Mouse (Mus musculus): ENCODE measurements at regions not wholly inside any gene's neighbourhood (a gene's known extent, or its start where the extent isn't known, plus 50 kb on each side); places are given as distances from the start of the nearest gene placed in this dataset.

DNA sequence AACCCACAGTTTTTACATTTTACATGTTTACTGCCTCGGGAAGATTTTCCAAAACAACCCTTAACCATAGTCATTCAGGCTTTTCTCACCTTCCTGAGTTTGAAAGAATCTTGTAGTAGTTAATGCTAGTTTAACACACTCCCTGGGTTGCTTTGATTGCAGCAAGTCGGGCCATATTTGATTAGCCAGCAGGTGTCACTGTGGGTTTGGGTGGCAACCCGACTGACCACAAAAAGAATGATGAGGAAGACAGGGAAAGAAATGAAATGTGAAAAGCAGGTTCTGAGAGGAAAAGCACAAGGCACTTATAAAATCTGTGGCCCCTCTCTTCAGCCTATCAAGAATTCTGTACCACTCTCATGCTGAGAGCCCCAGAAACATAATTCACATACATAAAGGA, 335.7 kb upstream of the Ddhd1 start:
- no peaks in the 10 kb centered on the region for H3K36me3 ChIP-seq
- H3K9me3 ChIP-seq (replicated peaks), result no peaks in the 10 kb centered on the region
- no peaks in the 10 kb centered on the region for H3K4me1 ChIP-seq
- no peak overlapping the region for H3K4me2 ChIP-seq
- no peak overlapping the region for H3K4me3 ChIP-seq
- no peak for ATAC-seq
- no peak overlapping the region for H3K9ac ChIP-seq
- 7% methylated on average over 3 of the region's 3 CpGs for WGBS (ENCODE audit: insufficient replicate concordance)
- H3K27ac ChIP-seq, result no peak overlapping the region
- H3K27me3 ChIP-seq (replicated peaks), result no peaks in the 10 kb centered on the region

DNA sequence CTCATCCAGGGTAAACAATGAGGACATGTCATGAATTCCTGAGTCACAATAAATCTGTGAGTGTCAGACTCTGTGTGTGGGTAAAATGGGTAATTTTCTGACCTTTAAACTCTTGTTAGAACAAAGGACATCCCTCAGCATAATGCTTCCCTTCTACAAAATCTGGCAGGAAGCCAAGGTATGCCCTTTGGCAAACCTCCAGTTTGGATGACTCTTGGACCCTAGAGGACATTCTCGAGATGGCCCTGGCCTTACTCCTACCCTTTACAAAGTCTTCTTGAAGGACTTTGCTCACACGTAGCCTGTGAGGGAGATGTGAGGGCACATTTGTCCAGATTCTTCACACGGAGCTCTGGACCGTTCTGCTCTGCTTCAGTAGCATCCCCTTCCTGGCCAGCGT, 338.8 kb upstream of the Ddhd1 start:
- Histone ChIP-seq H3K9me3 (replicated peaks) (no peaks in the 10 kb centered on the region), H3K4me3 (no peak overlapping the region), H3K4me2 (no peak overlapping the region), H3K36me3 (no peaks in the 10 kb centered on the region), H3K27me3 (replicated peaks) (no peaks in the 10 kb centered on the region), H3K27ac (no peak overlapping the region), H3K4me1 (no peaks in the 10 kb centered on the region), H3K9ac (no peak overlapping the region)
- ATAC-seq, result no peak
- WGBS (ENCODE audit: insufficient replicate concordance), result 44% methylated on average over 5 of the region's 5 CpGs

DNA sequence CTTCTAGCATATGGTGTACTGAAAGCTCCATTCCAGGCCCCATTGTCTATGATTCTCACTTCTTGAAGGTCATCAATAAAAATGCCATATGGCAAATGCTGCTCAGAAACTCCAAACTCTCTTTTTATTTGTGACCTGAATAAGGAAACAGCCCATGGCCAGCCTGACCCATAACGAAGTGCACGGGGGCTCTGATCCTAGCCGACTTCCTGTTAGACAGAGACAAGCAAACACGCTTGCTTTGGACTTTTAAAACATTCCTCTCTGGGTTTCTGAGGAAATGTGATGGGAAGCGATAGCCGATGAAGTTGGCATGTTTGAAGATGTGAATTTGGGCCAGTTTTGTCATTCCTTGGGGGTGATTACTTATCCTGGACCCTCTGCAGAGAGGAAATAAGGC, 346.1 kb upstream of the Ddhd1 start:
- Histone ChIP-seq H3K36me3 (no peaks in the 10 kb centered on the region), H3K4me3 (no peak overlapping the region), H3K4me2 (no peak overlapping the region), H3K9ac (no peak overlapping the region), H3K27ac (no peak overlapping the region), H3K9me3 (replicated peaks) (no peaks in the 10 kb centered on the region), H3K4me1 (no peaks in the 10 kb centered on the region), H3K27me3 (replicated peaks) (no peaks in the 10 kb centered on the region)
- ATAC-seq, result no peak
- 68% methylated on average over 6 of the region's 6 CpGs for WGBS (ENCODE audit: insufficient replicate concordance)

DNA sequence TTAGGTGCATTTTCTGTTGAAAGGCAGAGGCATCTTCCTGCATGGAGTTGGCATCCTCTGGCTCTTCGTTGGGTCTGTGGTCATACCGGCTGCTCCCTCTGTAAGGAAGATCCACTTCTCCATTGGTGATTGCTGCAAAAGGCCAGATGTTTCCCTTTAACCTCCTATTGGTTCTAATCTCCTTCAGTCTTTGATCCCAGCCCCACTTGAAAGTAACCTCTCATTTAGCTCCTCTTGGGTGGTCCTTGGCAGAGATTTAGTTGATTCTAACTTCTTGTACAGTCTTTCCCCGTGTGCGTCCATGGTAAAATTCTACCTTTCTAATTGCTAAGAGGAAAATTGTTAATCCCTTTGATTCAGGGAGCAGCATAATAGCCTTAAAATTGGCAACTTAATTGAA, 347.4 kb upstream of the Ddhd1 start:
- Histone ChIP-seq H3K27me3 (replicated peaks) (no peaks in the 10 kb centered on the region), H3K9me3 (replicated peaks) (no peaks in the 10 kb centered on the region), H3K4me3 (no peak overlapping the region), H3K9ac (no peak overlapping the region), H3K27ac (no peak overlapping the region), H3K36me3 (no peaks in the 10 kb centered on the region), H3K4me2 (no peak overlapping the region), H3K4me1 (no peaks in the 10 kb centered on the region)
- 60% methylated on average over 4 of the region's 4 CpGs for WGBS (ENCODE audit: insufficient replicate concordance)
- ATAC-seq, result no peak

DNA sequence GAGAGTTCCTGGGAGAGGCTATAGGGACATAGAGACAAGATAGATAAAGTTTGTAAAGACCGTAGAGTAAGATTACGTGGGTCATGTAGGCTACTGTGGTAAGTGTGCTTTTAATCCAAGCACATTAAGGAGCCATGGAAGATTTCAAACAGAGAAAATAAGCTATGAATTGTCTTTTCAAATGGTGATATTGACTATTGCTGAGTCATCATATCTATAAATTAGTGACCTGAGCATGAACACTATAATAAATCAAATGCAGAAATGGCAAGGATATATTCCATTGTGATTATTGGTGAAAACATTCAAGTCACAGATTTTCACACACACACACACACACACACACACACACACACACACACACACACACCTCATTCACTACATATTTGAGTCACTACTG, 355.3 kb upstream of the Ddhd1 start:
- Histone ChIP-seq H3K4me3 (no peak overlapping the region), H3K4me2 (no peak overlapping the region), H3K27me3 (replicated peaks) (no peaks in the 10 kb centered on the region), H3K36me3 (no peaks in the 10 kb centered on the region), H3K9me3 (replicated peaks) (no peaks in the 10 kb centered on the region), H3K27ac (no peak overlapping the region), H3K9ac (no peak overlapping the region), H3K4me1 (peaks cover 7% of the 10 kb centered on the region; the same call in 1 of the 2 replicates)
- no peak for ATAC-seq
- WGBS (ENCODE audit: insufficient replicate concordance), result 77% methylated on average over 2 of the region's 2 CpGs

DNA sequence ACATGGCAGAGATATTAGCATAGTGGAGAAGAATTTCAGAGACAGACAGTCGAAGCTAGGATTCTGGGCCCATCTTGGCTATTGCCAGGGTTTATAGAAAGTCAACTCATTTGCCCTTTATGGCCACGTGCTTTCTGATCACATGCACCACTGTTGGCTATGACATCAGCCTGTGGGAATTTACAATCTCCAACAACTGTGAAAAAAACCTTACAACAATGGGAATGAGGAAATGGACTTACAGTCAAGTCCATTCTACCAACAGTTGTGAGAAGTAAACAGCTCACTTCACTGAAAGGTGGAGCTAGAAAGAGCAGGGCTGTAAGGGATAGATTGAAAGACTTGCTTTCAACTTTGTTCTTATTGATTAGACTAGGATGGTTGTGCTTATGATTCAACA, 356.1 kb upstream of the Ddhd1 start:
- 36% methylated on average over 2 of the region's 2 CpGs for WGBS (ENCODE audit: insufficient replicate concordance)
- Histone ChIP-seq H3K27me3 (replicated peaks) (no peaks in the 10 kb centered on the region), H3K9me3 (replicated peaks) (no peaks in the 10 kb centered on the region), H3K4me2 (no peak overlapping the region), H3K27ac (no peak overlapping the region), H3K4me1 (peaks cover 7% of the 10 kb centered on the region; the same call in 1 of the 2 replicates), H3K9ac (no peak overlapping the region), H3K36me3 (no peaks in the 10 kb centered on the region), H3K4me3 (no peak overlapping the region)
- no peak for ATAC-seq

DNA sequence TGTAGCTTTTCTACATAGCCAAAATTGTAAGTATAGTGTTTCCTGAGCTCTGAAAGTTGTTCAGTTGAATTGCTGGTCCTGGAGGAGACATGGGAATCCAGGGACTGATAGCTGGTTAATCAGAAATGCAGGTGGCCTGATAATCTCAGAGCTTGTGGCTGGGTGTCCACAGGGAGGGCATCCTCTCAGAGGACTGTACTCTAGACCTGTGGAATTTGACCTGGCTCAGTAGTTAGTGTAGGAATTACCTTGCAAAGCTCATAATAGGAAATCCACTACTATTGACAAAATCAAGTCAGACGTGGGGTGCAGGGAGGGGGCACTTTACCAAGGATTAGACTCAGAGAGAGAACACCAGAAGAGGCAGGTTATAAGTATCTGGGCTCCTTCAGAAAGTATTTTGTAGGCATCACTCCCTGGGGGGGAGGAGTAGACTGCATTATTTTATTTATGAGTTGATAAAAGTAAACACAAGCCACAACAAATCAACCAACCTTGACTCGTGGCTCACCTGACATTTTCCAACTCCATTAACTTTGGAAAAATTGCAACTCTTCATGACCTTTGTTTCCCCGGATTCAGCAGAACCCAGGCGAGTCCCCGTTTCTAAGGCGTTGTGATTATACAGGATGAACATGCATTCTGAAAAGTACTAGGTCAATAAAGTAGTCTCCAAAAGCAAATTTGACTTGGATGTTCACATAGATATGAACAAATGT, 357.9 kb upstream of the Ddhd1 start:
- Histone ChIP-seq H3K36me3 (no peaks in the 10 kb centered on the region), H3K4me1 (peaks cover 7% of the 10 kb centered on the region; the same call in 1 of the 2 replicates), H3K27ac (no peak overlapping the region), H3K4me3 (no peak overlapping the region), H3K9ac (no peak overlapping the region), H3K27me3 (replicated peaks) (no peaks in the 10 kb centered on the region), H3K4me2 (no peak overlapping the region), H3K9me3 (replicated peaks) (no peaks in the 10 kb centered on the region)
- ATAC-seq, result no peak
- 65% methylated on average over 6 of the region's 6 CpGs for WGBS (ENCODE audit: insufficient replicate concordance)

DNA sequence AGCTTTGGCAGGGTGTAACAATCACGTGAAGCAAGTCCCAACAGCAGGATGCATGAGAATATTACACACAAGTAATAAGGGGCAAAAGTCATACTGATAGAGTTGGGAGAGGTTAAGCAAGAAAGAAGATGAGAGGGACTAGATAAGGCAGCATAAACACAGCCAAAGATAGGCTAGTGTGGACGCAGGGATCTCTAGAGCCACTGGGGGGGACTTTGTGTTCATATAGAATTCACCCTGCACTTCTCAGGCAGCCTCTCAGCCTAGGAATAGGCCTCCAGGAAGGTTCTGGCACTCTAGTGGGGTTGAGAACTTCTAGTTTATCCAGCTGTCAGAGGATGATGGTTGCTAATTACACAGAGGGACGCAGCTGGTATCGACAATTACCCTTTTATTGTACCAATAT, 358.8 kb upstream of the Ddhd1 start:
- H3K4me2 ChIP-seq, result no peak overlapping the region
- H3K4me3 ChIP-seq, result no peak overlapping the region
- H3K27me3 ChIP-seq (replicated peaks), result no peaks in the 10 kb centered on the region
- 36% methylated on average over 4 of the region's 4 CpGs for WGBS (ENCODE audit: insufficient replicate concordance)
- H3K9ac ChIP-seq, result no peak overlapping the region
- ATAC-seq, result no peak
- no peak overlapping the region for H3K27ac ChIP-seq
- H3K4me1 ChIP-seq, result peaks cover 7% of the 10 kb centered on the region; the same call in 1 of the 2 replicates
- no peaks in the 10 kb centered on the region for H3K36me3 ChIP-seq
- no peaks in the 10 kb centered on the region for H3K9me3 ChIP-seq (replicated peaks)

DNA sequence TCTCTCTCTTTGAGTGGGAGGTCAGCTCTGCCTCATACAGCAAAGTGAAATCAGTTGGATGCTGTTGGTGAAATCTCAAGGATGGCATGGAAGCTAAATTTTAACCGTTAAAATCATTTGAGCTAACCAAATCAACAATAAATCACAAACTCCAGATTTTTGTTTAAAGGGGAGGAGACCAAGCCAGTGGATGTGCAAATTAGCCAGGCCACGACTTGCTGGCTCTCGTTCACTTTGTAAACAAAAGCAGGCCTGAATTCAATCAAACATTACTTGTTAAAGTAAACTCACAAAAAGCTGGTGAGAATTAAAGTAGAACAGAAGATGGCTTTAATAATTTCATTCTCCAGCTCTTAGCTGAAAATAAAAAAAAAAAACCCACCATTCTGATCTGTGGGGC, 359.3 kb upstream of the Ddhd1 start:
- ATAC-seq, result no peak
- Histone ChIP-seq H3K9ac (no peak overlapping the region), H3K27me3 (replicated peaks) (no peaks in the 10 kb centered on the region), H3K4me3 (no peak overlapping the region), H3K4me1 (peaks cover 7% of the 10 kb centered on the region; the same call in 1 of the 2 replicates), H3K36me3 (no peaks in the 10 kb centered on the region), H3K27ac (no peak overlapping the region), H3K9me3 (replicated peaks) (no peaks in the 10 kb centered on the region), H3K4me2 (no peak overlapping the region)
- 51% methylated on average over 3 of the region's 3 CpGs for WGBS (ENCODE audit: insufficient replicate concordance)

DNA sequence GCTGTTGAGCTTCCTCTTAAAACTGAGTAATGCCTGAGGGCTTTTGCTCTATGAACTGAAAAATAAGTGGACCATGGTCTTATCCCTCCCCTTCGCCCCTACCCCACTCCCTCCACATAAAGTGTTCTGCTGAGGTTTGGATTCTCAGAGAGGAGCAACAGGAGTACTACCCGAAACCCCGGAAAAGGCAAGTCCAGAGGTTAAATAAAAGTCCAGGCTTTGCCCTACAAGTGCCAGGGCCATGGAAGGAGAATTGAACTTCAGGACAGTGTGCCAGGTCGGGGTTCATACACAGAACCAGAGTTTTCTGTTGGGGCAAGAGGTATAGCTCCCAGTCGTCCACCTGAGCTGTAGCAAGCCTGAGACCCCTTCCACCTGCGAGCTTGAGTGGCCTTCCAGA, 360.0 kb upstream of the Ddhd1 start:
- WGBS (ENCODE audit: insufficient replicate concordance), result 54% methylated on average over 6 of the region's 6 CpGs
- Histone ChIP-seq H3K9ac (no peak overlapping the region), H3K9me3 (replicated peaks) (no peaks in the 10 kb centered on the region), H3K4me2 (no peak overlapping the region), H3K4me3 (no peak overlapping the region), H3K4me1 (peaks cover 7% of the 10 kb centered on the region; the same call in 1 of the 2 replicates), H3K36me3 (no peaks in the 10 kb centered on the region), H3K27me3 (replicated peaks) (no peaks in the 10 kb centered on the region), H3K27ac (no peak overlapping the region)
- ATAC-seq, result no peak

DNA sequence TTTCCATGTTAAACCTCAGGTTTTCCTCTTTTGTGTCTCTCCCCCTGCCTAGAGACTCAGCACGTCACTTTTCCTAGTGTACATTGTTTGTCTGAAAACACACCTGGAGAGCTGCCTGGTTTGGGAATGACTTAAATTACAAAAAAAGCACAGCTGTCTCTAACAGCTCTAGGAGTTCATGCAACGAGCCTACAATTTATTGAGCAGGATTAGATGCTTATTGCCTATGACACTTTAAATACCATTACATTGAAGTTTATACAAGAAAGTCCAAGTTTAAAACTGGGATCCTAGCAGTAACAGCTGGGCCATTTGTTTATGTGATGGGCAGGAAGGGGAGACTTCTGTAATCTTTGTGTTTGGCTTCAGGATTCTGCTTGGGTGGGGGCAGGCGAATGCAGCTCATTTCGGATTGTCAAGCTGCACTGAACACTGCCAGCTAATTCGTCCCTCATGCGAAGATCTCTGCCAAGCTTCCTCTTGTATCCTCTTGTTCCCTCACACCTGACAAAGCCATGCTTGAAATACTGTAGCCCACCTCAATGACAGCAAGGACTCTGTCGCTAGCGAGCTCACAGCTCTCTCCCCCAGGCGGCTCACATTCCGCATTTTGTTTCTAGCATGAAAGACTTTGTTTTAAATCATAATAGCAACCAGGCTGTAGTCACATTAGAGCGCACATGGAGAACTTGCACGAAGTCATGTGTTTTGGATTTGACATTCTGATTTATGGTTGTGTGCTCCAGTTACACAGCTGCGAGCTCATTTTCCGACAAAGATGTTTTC, 359.8 kb upstream of the Gm15217 start:
- Histone ChIP-seq H3K36me3 (no peaks in the 10 kb centered on the region), H3K4me2 (no peak overlapping the region), H3K4me3 (no peak overlapping the region), H3K27me3 (replicated peaks) (no peaks in the 10 kb centered on the region), H3K9ac (no peak overlapping the region), H3K4me1 (peaks cover 7% of the 10 kb centered on the region; the same call in 1 of the 2 replicates), H3K9me3 (replicated peaks) (no peaks in the 10 kb centered on the region), H3K27ac (no peak overlapping the region)
- ATAC-seq, result no peak
- 70% methylated on average over 14 of the region's 14 CpGs for WGBS (ENCODE audit: insufficient replicate concordance)

DNA sequence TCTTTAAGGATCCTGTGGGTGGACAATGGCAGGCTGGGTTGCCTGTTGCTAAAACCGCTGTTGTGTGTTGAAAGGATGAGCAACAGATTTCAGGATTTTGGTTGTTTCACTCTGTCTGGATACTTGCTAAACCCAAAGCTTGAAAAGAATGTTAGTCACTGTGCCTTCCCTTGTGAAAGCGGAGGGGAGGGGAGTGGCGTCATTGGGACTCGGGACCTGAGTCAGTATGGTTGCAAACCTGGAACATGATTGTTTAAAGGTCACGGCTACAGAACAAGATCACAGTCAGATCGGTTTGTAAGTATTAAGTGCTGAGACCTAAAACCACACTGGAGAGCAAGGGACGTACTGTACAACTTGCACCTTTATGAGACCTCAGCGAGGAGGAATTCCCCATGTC, 344.9 kb upstream of the Gm15217 start:
- no peak for ATAC-seq
- Histone ChIP-seq H3K36me3 (no peaks in the 10 kb centered on the region), H3K4me3 (no peak overlapping the region), H3K27ac (no peak overlapping the region), H3K27me3 (replicated peaks) (no peaks in the 10 kb centered on the region), H3K4me1 (no peaks in the 10 kb centered on the region), H3K4me2 (no peak overlapping the region), H3K9ac (no peak overlapping the region), H3K9me3 (replicated peaks) (no peaks in the 10 kb centered on the region)
- 74% methylated on average over 8 of the region's 8 CpGs for WGBS (ENCODE audit: insufficient replicate concordance)

Measured in liver, embryonic 12.5 days (tissue).